Mouse (Mus musculus) megakaryocyte, adult 5-6 weeks (primary cell): Measurements from ENCODE around the gene H2-Ab1. TPM values are rescaled to one million over a fixed set of nuclear protein-coding genes. Genes with fewer than 3 reads are reported as not detected.

Source experiments
- ATAC-seq: 2 replicates; pipeline ENCODE4 v1.8.0; 2016; ENCODE audit warnings: mild to moderate bottlenecking, inconsistent platforms; ENCODE audit not compliant: poor library complexity, severe bottlenecking
- total RNA-seq, 2 experiments: library from RNA; stranded (forward) in 1 of 2; stranded (reverse) in 1 of 2; fragments of 153-499, 151-499 nt in 1 of 2; fragments of 221-1000, 200-1000 nt in 1 of 2; gene quantifications; 2 replicates each; pipeline versions ENCODE4 v1.2.3 to v1.2.4; 2015 to 2017

Gene H2-Ab1
- total RNA-seq, 2 experiments from 2014 or later: 162 to 181 TPM

GRCm38 (mm10) chr17:34237741-34238140, 19.7 kb upstream of the H2-Ab1 start:
- no peak for ATAC-seq

GRCm38 (mm10) chr17:34238706-34239105, 18.8 kb upstream of the H2-Ab1 start, which contains the start of gene H2-Ob:
Gene H2-Ob, plus strand, starts transcription at chr17:34238903.
- 0 out of 2 replicates have a peak, but pooled peaks have one; percentile 42 for ATAC-seq

- ATAC-seq: peak; percentile 52
Measured at GRCm38 (mm10) chr17:34239601-34240041, 17.9 kb upstream of the H2-Ab1 start.

- no peak for ATAC-seq
Measured at GRCm38 (mm10) chr17:34240366-34240765, 17.1 kb upstream of the H2-Ab1 start.

DNA sequence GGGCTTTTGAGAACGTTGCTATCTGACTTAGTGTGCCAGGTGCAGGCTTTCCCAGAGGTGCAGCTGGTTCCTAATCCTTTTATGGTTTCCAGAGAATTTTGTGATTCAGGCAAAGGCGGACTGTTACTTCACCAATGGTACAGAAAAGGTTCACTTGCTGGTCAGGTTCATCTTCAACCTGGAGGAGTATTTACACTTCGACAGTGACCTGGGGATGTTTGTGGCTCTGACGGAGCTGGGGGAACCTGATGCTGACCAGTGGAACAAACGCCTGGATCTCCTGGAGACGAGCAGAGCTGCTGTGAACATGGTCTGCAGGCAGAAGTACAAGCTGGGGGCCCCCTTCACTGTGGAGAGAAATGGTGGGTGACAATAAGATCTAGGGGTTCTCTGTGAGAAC, 16.6 kb upstream of the H2-Ab1 start:
- no peak for ATAC-seq

GRCm38 (mm10) chr17:34244656-34245055, 12.8 kb upstream of the H2-Ab1 start:
- no peak for ATAC-seq

- no peak for ATAC-seq
Measured at GRCm38 (mm10) chr17:34247047-34247446, 10.4 kb upstream of the H2-Ab1 start.

DNA sequence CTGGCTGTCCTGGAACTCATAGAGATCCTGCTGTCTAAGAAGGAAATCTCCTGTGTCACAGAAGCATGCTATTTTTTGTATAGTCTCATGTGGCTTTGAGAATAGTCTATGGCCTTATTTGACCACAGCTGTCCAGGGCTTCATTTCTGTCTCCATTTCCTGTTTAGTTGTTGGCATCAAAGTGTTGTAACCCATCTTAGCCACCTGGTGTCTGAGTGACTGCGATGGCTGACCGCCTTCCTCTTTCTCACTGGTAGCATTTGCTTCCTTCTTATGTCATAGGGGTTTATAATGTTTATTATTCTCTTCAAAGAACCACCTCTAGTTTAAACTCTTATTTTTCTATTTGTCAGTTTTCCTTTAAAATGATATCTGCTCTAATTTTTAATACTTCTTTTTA, 8.7 kb upstream of the H2-Ab1 start:
- ATAC-seq: peak; percentile 95

DNA sequence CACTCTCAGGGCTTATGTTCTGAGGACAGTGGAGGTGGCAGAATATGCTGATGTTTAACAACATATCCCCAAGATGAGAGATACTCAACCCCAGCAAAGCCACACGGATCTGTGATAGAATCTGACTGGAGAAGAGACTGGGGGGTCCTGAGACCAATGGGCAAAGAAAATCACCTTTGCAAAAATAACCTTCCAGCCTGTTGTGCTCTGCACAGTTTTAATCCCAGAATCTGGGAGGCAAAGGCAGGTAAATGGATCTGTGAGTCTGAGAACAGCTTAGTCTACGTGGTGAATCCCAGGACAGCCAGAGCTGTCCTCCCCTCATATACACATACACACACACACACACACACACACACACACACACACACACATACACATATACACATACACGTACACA, 8.1 kb upstream of the H2-Ab1 start:
- no peak for ATAC-seq

DNA sequence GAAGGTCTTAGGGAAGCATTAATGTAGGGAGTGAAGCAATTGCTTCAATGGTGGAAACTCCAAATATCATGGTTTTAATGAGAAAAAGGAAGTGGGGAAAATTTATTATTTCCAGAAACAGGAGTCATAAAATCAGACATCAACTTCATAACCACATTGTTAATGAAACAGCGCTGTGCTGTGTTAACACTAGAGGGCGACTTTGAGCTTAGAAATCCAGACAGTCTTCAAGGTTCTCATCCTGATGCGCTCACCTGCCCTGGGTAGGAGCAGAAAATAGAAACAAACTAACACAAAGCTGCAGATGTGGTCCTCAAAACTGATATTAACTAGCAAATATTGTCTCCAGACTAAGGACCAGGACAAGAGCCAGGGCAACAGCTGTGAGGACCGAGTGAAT, 7.6 kb upstream of the H2-Ab1 start:
- ATAC-seq: peak; percentile 70

DNA sequence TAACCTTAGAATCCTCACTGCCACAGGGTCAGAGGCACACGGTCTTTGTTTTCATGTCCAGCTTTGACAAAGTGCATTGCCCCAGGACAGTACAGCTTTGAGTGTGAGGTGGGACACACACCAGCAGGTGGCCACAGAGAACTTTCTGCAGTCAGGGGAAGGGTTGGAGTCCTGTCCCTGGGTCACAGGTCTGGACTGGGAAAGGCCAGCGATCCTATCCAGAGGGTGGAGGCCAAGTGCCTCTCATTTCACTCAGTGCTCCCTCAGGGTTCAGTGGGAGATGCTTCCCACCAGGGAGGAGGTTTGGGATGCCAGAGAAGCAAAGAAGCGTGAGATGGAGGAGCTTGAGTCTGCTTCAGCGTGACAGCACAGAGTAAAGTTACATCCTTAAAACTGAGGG, 5.8 kb upstream of the H2-Ab1 start:
- ATAC-seq: no peak

GRCm38 (mm10) chr17:34256501-34256900, 988 bp upstream of the H2-Ab1 start:
- ATAC-seq: no peak

- ATAC-seq: no peak
Measured at GRCm38 (mm10) chr17:34260551-34260950, 3.1 kb downstream of the H2-Ab1 start.

GRCm38 (mm10) chr17:34261502-34261901, 4.0 kb downstream of the H2-Ab1 start:
- ATAC-seq: peak; percentile 16; the same call in 1 of the 2 replicates

GRCm38 (mm10) chr17:34263068-34263467, 5.6 kb downstream of the H2-Ab1 start:
- ATAC-seq: peak; percentile 90

DNA sequence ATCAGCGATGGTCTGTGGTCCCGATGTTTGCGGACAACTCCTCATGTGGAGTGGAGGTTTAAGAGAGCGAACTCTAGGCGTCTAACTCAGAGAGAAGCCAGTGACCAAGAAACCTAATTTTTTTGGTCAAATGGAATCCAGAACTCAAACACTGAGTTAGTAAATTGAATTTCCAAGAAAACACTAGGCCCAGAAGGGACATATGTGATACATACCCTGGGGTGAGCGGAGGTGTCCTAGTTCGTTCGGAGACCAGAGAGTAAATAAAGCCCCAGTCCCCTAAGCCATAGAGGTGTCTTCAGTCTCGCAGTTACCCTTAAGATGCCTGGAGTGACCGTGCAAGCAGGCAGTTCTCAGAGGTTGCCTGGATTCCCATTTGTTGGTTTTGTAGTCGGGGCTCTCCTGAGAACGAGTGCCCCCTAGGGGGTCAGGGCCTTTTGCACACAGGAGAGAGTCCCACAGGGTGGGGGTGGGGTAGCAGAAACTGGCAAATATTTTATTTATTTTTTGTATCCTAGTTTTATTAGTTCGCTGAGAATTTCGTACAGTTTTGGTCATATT, 6.4 kb downstream of the H2-Ab1 start:
- ATAC-seq: no peak

GRCm38 (mm10) chr17:34264452-34265351, 7.2 kb downstream of the H2-Ab1 start:
- peak; percentile 29; the same call in 1 of the 2 replicates for ATAC-seq

DNA sequence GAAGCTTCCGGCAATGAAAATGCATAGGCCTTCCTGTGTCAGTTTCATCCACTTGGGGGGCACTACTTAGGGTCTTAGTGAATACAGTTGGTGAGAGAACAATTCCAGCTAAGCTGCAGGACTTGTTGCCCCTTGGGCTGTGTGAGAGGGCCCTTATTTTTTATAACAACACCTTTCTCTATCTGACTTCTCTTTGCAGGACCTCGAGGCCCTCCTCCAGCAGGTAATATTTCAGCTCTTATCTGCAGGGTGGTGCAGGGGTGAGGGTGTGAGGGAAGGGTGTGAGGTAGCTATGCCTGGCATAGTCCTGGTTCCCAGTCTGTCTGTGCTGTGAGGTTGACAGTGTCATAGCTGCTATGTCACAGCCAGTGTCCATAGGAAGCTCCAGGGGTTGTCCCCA, 10.8 kb downstream of the H2-Ab1 start:
- no peak for ATAC-seq

DNA sequence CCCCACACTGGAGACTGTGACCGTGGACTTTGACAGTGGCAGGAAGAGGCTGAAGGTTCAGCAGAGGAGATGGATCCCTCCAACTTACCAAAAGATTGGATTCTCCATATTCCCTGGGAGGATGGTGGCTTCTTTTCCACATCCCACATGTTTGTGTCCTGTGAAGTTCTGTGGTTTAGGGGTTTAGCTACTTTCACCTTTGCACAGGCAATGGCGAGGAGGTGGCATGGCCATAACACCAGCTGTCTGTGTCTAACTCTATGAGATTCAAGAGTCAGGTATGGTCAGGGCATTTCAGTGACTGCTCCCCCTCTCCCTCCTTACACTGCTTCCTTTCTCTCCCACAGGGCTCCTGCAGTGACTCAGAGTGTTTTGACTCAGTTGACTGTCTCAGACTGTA, 11.3 kb downstream of the H2-Ab1 start:
- no peak for ATAC-seq

GRCm38 (mm10) chr17:34269817-34270216, 12.3 kb downstream of the H2-Ab1 start:
- ATAC-seq: no peak

- ATAC-seq: no peak
Measured at GRCm38 (mm10) chr17:34270230-34270629, 12.7 kb downstream of the H2-Ab1 start.

DNA sequence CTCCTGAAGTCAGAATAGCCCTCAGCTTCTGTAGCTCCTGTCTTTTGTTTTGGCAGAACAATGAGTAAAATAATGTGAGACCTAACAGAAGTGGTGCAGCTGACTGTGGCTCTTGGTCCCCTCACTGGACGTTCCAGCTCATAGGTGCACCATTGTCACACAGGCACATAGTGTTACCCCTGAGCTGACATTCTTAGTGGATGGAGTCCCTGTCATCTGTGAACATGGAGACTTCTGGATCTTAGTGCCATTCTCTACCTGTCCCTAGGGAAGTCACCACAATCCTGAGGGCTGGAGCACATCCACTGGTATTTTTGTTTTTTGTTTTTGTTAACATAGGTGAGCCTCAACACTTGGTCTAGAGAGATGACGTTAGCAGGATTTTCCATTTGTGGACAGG, 13.5 kb downstream of the H2-Ab1 start:
- no peak for ATAC-seq
